Mouse (Mus musculus) small intestine, adult 2 months (tissue): Measurements from ENCODE around the gene Cep250. TPM values are rescaled to one million over a fixed set of nuclear protein-coding genes. Genes with fewer than 3 reads are reported as not detected.

ENCODE experiments used
- H3K27ac ChIP-seq: fragments of 200-500 bp; 2 replicates; pipeline ENCODE4 v1.5.1; 2012; ENCODE audit warnings: low read depth, low read length, control low read depth, inconsistent platforms; ENCODE audit not compliant: insufficient read depth
- H3K27me3 ChIP-seq: fragments of 200-500 bp; 2 replicates; pipeline ENCODE4 v1.6.1; 2012; ENCODE audit warnings: mild to moderate bottlenecking, moderate library complexity, low read length, inconsistent platforms; ENCODE audit not compliant: control insufficient read depth, insufficient read depth
- H3K36me3 ChIP-seq: fragments of 200-500 bp; 2 replicates; pipeline ENCODE4 v1.6.1; 2012; ENCODE audit warnings: mild to moderate bottlenecking, low read length, control low read depth, inconsistent platforms; ENCODE audit not compliant: control insufficient read depth, insufficient read depth
- H3K4me1 ChIP-seq: fragments of 200-500 bp; 2 replicates; pipeline ENCODE4 v1.6.1; 2012; ENCODE audit warnings: low read length, inconsistent platforms, mixed read lengths; ENCODE audit not compliant: control insufficient read depth, insufficient read depth, insufficient read length
- H3K4me3 ChIP-seq: fragments of 200-500 bp; 2 replicates; pipeline ENCODE4 v1.5.1; 2012; ENCODE audit warnings: low read depth, mild to moderate bottlenecking, control low read depth, inconsistent platforms, low read length, moderate library complexity
- CTCF ChIP-seq: fragments of 200-500 bp; IDR thresholded peaks from 2 replicates; pipeline ENCODE4 v1.5.1; 2012; ENCODE audit warnings: low read depth, mild to moderate bottlenecking, control low read depth, inconsistent platforms, low read length, moderate library complexity, mixed read lengths; ENCODE audit not compliant: insufficient replicate concordance, insufficient read length; ENCODE audit errors: extremely low read depth
- POLR2A ChIP-seq: fragments of 200-500 bp; IDR thresholded peaks from 2 replicates; pipeline ENCODE4 v1.6.1; 2012; ENCODE audit warnings: low read depth, mild to moderate bottlenecking, control low read depth, inconsistent platforms, low read length, moderate library complexity
- WGBS: fragments of 180-500 bp; shearing (Covaris S2); methylation state at CpG from one replicate; pipeline ENCODE4 v1.1.7; 2018; 5-methylcytosine and 5-hydroxymethylcytosine counted together
- polyA plus RNA-seq: library from polyadenylated mRNA; depleted of rRNA; stranded (reverse); fragments of >200 nt; gene quantifications from 2 replicates; pipeline ENCODE4 v1.2.3, GENCODE M21; 2012

Gene Cep250
- polyA plus RNA-seq, 1 experiment, result 8.7 TPM

GRCm38 (mm10) chr2:155939897-155940529, 16.2 kb upstream of the Cep250 start:
- 24% methylated on average over 7 of the region's 7 CpGs for WGBS
- H3K36me3 ChIP-seq, result no peaks in the 10 kb centered on the region
- TF ChIP-seq CTCF (no peak), POLR2A (no peak)
- H3K27ac ChIP-seq, result no peak overlapping the region
- H3K27me3 ChIP-seq, result no peaks in the 10 kb centered on the region
- peaks cover 8% of the 10 kb centered on the region; the same call in 1 of the 2 replicates for H3K4me1 ChIP-seq
- no peak overlapping the region for H3K4me3 ChIP-seq

- Histone ChIP-seq H3K4me1 (peaks cover 8% of the 10 kb centered on the region; the same call in 1 of the 2 replicates), H3K36me3 (no peaks in the 10 kb centered on the region), H3K27me3 (no peaks in the 10 kb centered on the region), H3K4me3 (no peak within 1 kb of the TSS), H3K27ac (no peak within 1 kb of the TSS)
- no peak for TF ChIP-seq POLR2A
- no peak for TF ChIP-seq CTCF
- WGBS, result 87% methylated on average over 3 of the region's 3 CpGs
Observed at GRCm38 (mm10) chr2:155940681-155941080, 15.6 kb upstream of the Cep250 start, which contains the start of gene Gm15557. Gene Gm15557 (plus strand): TSS chr2:155940728.

GRCm38 (mm10) chr2:155941697-155942442, 14.4 kb upstream of the Cep250 start:
- TF ChIP-seq CTCF (no peak), POLR2A (no peak)
- Histone ChIP-seq H3K27me3 (no peaks in the 10 kb centered on the region), H3K4me1 (peaks cover 8% of the 10 kb centered on the region; the same call in 1 of the 2 replicates), H3K4me3 (no peak overlapping the region), H3K27ac (no peak overlapping the region), H3K36me3 (no peaks in the 10 kb centered on the region)
- 86% methylated on average over 40 of the region's 40 CpGs for WGBS

- TF ChIP-seq CTCF, result no peak
- TF ChIP-seq POLR2A, result no peak
Observed at GRCm38 (mm10) chr2:155943463-155943862, 12.8 kb upstream of the Cep250 start.

GRCm38 (mm10) chr2:155944685-155945084, 11.6 kb upstream of the Cep250 start:
- WGBS, result 90% methylated on average over 4 of the region's 4 CpGs
- H3K27me3 ChIP-seq, result no peaks in the 10 kb centered on the region
- peaks cover 8% of the 10 kb centered on the region; the same call in 1 of the 2 replicates for H3K4me1 ChIP-seq
- TF ChIP-seq CTCF, result no peak
- no peak for TF ChIP-seq POLR2A
- no peaks in the 10 kb centered on the region for H3K36me3 ChIP-seq
- no peak overlapping the region for H3K27ac ChIP-seq
- H3K4me3 ChIP-seq, result no peak overlapping the region

More at GRCm38 (mm10) chr2:155943463-155943862, 12.8 kb upstream of the Cep250 start:
- no peaks in the 10 kb centered on the region for H3K27me3 ChIP-seq
- no peaks in the 10 kb centered on the region for H3K36me3 ChIP-seq
- peaks cover 8% of the 10 kb centered on the region; the same call in 1 of the 2 replicates for H3K4me1 ChIP-seq
- 21% methylated on average over 8 of the region's 8 CpGs for WGBS
- H3K27ac ChIP-seq, result no peak overlapping the region
- no peak overlapping the region for H3K4me3 ChIP-seq

- Histone ChIP-seq H3K27me3 (no peaks in the 10 kb centered on the region), H3K4me1 (peaks cover 7% of the 10 kb centered on the region; the same call in 1 of the 2 replicates), H3K4me3 (no peak within 1 kb of the TSS), H3K36me3 (no peaks in the 10 kb centered on the region), H3K27ac (no peak within 1 kb of the TSS)
- TF ChIP-seq POLR2A, result no peak
- TF ChIP-seq CTCF, result no peak
- WGBS, result 80% methylated on average over 13 of the region's 13 CpGs
Observed at GRCm38 (mm10) chr2:155945124-155945523, 11.1 kb upstream of the Cep250 start, which contains the start of gene Gdf5. Gene Gdf5 (minus strand): TSS chr2:155945367.

GRCm38 (mm10) chr2:155945580-155945979, 10.7 kb upstream of the Cep250 start:
- Histone ChIP-seq H3K27ac (no peak overlapping the region), H3K27me3 (no peaks in the 10 kb centered on the region), H3K36me3 (no peaks in the 10 kb centered on the region), H3K4me3 (no peak overlapping the region), H3K4me1 (peaks cover 3% of the 10 kb centered on the region; the same call in 1 of the 2 replicates)
- WGBS, result 80% methylated on average over 5 of the region's 5 CpGs
- TF ChIP-seq POLR2A (no peak), CTCF (no peak)
